Mouse (Mus musculus): ENCODE measurements at regions not wholly inside any gene's neighbourhood (a gene's known extent, or its start where the extent isn't known, plus 50 kb on each side); places are given as distances from the start of the nearest gene placed in this dataset.
"Not testable (repeated sequence)": the region's sequence is repeated elsewhere in the genome, so short reads cannot be mapped to it uniquely, and the experiment has no call there.

GRCm38 (mm10) chr3:91263540-91263939 is 172.9 kb upstream of the 9130204L05Rik start:
- no peak for DNase-seq (ENCODE audit: low read depth, low spot score)

DNA sequence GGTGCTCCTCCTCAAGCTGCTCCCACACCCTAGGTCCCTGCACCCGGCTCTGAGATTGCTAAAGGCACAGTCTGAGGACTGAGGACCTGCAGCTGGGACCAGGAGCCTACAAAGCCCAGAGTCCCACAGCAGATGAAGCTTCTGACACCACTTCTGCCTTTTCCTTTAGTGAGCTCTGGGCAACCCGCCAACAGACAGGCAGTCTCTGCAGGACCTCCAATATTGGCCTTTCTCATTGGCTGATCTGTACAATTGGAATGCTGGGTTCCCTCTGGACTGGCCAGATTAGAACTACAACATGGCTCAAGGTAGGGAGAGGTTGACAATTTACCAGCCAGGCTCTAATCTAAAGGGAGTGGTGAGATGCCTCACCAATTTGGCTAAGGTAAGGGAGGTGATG is 164.3 kb upstream of the 9130204L05Rik start:
- not testable (repeated sequence) for DNase-seq (ENCODE audit: low read depth, low spot score)

DNA sequence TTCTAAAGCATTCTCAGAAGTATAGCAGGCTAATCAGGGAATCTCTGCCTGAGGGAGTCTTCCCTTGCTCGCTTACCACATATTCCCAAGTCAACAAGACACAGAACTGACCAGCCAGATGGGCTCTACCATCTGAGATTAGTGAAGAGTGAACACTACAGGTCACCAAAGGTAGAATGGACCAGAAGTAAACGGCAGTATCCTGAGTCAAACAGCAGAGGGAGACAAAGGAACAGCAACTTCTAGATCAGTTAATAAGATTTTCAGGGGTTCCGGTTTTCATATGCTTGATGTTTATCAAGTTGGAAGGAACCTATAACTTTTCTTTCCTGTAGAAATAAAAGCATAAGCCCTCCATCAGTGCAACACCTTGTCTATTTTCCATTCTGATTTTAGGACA is 132.6 kb upstream of the 9130204L05Rik start:
- peak; percentile 3 for DNase-seq (ENCODE audit: low read depth, low spot score)

GRCm38 (mm10) chr3:91213280-91213679 is 122.7 kb upstream of the 9130204L05Rik start:
- no peak for DNase-seq (ENCODE audit: low read depth, low spot score)
